Mouse (Mus musculus): Measurements from ENCODE around the gene Iqcf5. TPM values are rescaled to one million over a fixed set of nuclear protein-coding genes. Genes with fewer than 3 reads are reported as not detected.

Iqcf5 gene
- 0.44 TPM in 1 of 2 replicates, not detected in the other for polyA plus RNA-seq (2016; fragmentation: Nextera tagmentation; extraction: Ambion mirVana)

GRCm38 (mm10) chr9:106514273-106514672 lies at the start of gene Iqcf5:
Iqcf5 (plus strand) TSS chr9:106514573.
- WGBS (ENCODE audit: insufficient replicate concordance) = 73% methylated on average over 4 of the region's 4 CpGs
- no peak for ATAC-seq
- no peak within 1 kb of the TSS for H3K27ac ChIP-seq
- no peaks in the 10 kb centered on the region for H3K36me3 ChIP-seq
- no peak within 1 kb of the TSS for H3K4me3 ChIP-seq
- H3K4me2 ChIP-seq = no peak within 1 kb of the TSS
- no peak within 1 kb of the TSS for H3K9ac ChIP-seq
- no peaks in the 10 kb centered on the region for H3K4me1 ChIP-seq
- no peaks in the 10 kb centered on the region for H3K27me3 ChIP-seq (replicated peaks)
- H3K9me3 ChIP-seq (replicated peaks) = no peaks in the 10 kb centered on the region

GRCm38 (mm10) chr9:106464751-106465541 lies 49.4 kb upstream of the Iqcf5 start:
- peak overlapping the region; percentile 41 for H3K9ac ChIP-seq
- peak overlapping the region; percentile 58 for H3K4me3 ChIP-seq
- ATAC-seq = peak; percentile 46; the same call in 1 of the 2 replicates
- no peaks in the 10 kb centered on the region for H3K9me3 ChIP-seq (replicated peaks)
- H3K36me3 ChIP-seq = peaks cover 33% of the 10 kb centered on the region
- H3K27ac ChIP-seq = no peak overlapping the region
- H3K27me3 ChIP-seq (replicated peaks) = peaks cover 50% of the 10 kb centered on the region
- peaks cover 15% of the 10 kb centered on the region for H3K4me1 ChIP-seq
- WGBS (ENCODE audit: insufficient replicate concordance) = 5% methylated on average over 99 of the region's 99 CpGs
- H3K4me2 ChIP-seq = peak overlapping the region; percentile 80

- H3K9me3 ChIP-seq (replicated peaks) = no peaks in the 10 kb centered on the region
- peaks cover 26% of the 10 kb centered on the region for H3K36me3 ChIP-seq
- peak within 1 kb of the TSS; percentile 80 for H3K4me2 ChIP-seq
- H3K4me3 ChIP-seq = peak within 1 kb of the TSS; percentile 58
- ATAC-seq = no peak
- no peak within 1 kb of the TSS for H3K27ac ChIP-seq
- peak within 1 kb of the TSS; percentile 41 for H3K9ac ChIP-seq
- H3K4me1 ChIP-seq = peaks cover 15% of the 10 kb centered on the region
- WGBS (ENCODE audit: insufficient replicate concordance) = 49% methylated on average over 26 of the region's 26 CpGs
- H3K27me3 ChIP-seq (replicated peaks) = peaks cover 50% of the 10 kb centered on the region
Observed at GRCm38 (mm10) chr9:106465571-106466200, 48.7 kb upstream of the Iqcf5 start, which contains the start of gene Gpr62. Gpr62 (minus strand) TSS chr9:106465938.

- Histone ChIP-seq H3K27me3 (replicated peaks) (peaks cover 53% of the 10 kb centered on the region), H3K4me3 (no peak overlapping the region), H3K4me1 (peaks cover 15% of the 10 kb centered on the region), H3K36me3 (peaks cover 20% of the 10 kb centered on the region), H3K9me3 (replicated peaks) (no peaks in the 10 kb centered on the region), H3K9ac (no peak overlapping the region), H3K4me2 (no peak overlapping the region), H3K27ac (no peak overlapping the region)
- WGBS (ENCODE audit: insufficient replicate concordance) = 76% methylated on average over 6 of the region's 6 CpGs
- no peak for ATAC-seq
Observed at GRCm38 (mm10) chr9:106466721-106467120, 47.7 kb upstream of the Iqcf5 start.

- Histone ChIP-seq H3K4me2 (no peak overlapping the region), H3K4me3 (no peak overlapping the region), H3K9ac (no peak overlapping the region), H3K9me3 (replicated peaks) (no peaks in the 10 kb centered on the region), H3K27me3 (replicated peaks) (peaks cover 53% of the 10 kb centered on the region), H3K4me1 (peaks cover 15% of the 10 kb centered on the region), H3K27ac (no peak overlapping the region), H3K36me3 (peaks cover 10% of the 10 kb centered on the region)
- WGBS (ENCODE audit: insufficient replicate concordance) = 78% methylated on average over 7 of the region's 7 CpGs
- ATAC-seq = no peak
Observed at GRCm38 (mm10) chr9:106467746-106468145, 46.6 kb upstream of the Iqcf5 start.

- no peak for ATAC-seq
- H3K4me3 ChIP-seq = no peak overlapping the region
- H3K4me2 ChIP-seq = no peak overlapping the region
- no peak overlapping the region for H3K9ac ChIP-seq
- peaks cover 39% of the 10 kb centered on the region for H3K27me3 ChIP-seq (replicated peaks)
- no peak overlapping the region for H3K27ac ChIP-seq
- H3K9me3 ChIP-seq (replicated peaks) = no peaks in the 10 kb centered on the region
- peaks cover 21% of the 10 kb centered on the region for H3K4me1 ChIP-seq
- WGBS (ENCODE audit: insufficient replicate concordance) = 40% methylated on average over 6 of the region's 6 CpGs
- H3K36me3 ChIP-seq = no peaks in the 10 kb centered on the region
Observed at GRCm38 (mm10) chr9:106469317-106469716, 45.1 kb upstream of the Iqcf5 start.

DNA sequence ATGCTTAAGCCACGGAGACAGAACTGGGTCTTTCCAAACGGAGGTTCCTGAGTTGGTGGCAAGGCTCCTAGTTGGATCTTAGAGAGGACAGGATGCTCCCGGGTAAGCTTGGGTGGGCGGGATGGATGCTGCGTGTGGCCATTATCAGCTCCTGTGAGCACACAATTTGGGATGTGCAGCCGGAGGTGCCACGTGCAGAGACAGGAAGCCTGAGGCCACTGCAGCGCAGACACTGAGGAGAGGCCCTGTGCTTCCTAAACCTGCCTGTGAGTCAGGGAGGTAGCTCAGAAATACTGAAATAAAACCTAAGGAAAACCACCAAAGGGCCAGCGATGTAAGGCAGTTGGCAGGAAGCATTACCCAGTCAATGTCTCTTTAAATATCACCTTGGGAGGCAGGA lies 44.6 kb upstream of the Iqcf5 start:
- Histone ChIP-seq H3K4me1 (peaks cover 21% of the 10 kb centered on the region), H3K9me3 (replicated peaks) (no peaks in the 10 kb centered on the region), H3K27me3 (replicated peaks) (peaks cover 34% of the 10 kb centered on the region), H3K4me2 (no peak overlapping the region), H3K9ac (no peak overlapping the region), H3K4me3 (no peak overlapping the region), H3K27ac (no peak overlapping the region), H3K36me3 (no peaks in the 10 kb centered on the region)
- ATAC-seq = no peak
- WGBS (ENCODE audit: insufficient replicate concordance) = 33% methylated on average over 9 of the region's 9 CpGs

DNA sequence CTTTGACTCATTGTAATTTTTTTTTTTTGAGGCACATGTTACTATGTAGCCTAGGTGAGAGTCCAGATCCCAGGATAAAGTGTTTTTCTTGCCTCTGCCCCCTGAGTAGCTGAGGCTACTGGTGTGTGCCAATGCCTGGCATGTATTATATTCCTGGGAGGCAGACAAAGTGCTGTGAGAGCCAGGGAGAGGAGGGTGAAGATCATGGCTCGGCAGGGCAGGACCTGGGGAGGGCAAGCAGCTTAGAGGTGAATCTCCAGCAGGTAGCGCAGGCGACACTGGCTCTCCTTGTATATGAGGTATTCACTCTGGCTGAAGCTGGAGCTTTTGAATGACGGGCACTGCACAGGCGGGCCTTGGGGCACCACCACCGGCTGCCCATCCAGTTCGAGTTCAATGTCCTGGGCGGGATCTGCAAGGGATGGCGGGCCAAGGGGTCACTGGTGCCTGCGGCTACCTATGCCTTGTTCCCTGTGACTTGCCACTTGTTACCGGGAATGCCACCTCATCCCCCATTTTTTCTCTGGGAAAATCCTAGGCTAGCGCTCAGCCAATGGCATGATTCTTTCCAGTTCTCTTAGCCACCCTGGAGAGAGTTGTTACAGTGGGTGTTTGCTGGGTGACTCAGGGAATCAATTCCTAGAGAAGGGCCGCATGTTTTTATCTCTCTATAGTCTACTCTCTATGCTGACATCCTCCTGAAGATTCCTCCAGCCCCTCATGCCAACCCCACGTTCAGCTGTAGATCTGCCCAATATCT lies 43.2 kb upstream of the Iqcf5 start:
- Histone ChIP-seq H3K4me2 (0 out of 2 replicates have a peak overlapping the region, but pooled peaks have one; percentile 24), H3K4me3 (no peak overlapping the region), H3K4me1 (peaks cover 25% of the 10 kb centered on the region), H3K27me3 (replicated peaks) (peaks cover 20% of the 10 kb centered on the region), H3K27ac (no peak overlapping the region), H3K9me3 (replicated peaks) (no peaks in the 10 kb centered on the region), H3K9ac (no peak overlapping the region), H3K36me3 (no peaks in the 10 kb centered on the region)
- ATAC-seq = no peak
- WGBS (ENCODE audit: insufficient replicate concordance) = 63% methylated on average over 14 of the region's 14 CpGs

DNA sequence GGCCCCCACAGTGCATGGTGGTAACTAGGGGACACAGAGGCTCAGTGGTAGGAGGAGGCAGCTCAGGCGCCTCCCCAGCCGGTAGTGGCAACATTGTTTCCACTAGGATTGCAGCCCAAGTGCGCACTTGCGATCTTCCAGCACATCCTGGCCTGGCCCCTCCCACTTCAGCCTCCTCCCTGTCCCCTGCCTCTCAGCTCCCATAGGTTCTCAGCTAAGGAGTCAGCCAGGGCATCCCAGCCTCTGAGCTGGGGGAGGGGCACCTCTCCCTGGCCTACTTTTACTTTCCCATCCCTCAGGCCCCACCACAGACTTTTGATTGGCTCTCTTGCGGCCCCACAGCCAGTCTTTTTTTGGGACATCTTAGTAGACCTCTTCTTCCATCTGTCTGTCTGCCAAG lies 42.5 kb upstream of the Iqcf5 start:
- no peak overlapping the region for H3K4me3 ChIP-seq
- H3K4me2 ChIP-seq = 0 out of 2 replicates have a peak overlapping the region, but pooled peaks have one; percentile 24
- ATAC-seq = no peak
- no peak overlapping the region for H3K27ac ChIP-seq
- WGBS (ENCODE audit: insufficient replicate concordance) = 53% methylated on average over 5 of the region's 5 CpGs
- peaks cover 30% of the 10 kb centered on the region for H3K4me1 ChIP-seq
- H3K36me3 ChIP-seq = no peaks in the 10 kb centered on the region
- H3K9ac ChIP-seq = no peak overlapping the region
- H3K27me3 ChIP-seq (replicated peaks) = peaks cover 13% of the 10 kb centered on the region
- H3K9me3 ChIP-seq (replicated peaks) = no peaks in the 10 kb centered on the region

DNA sequence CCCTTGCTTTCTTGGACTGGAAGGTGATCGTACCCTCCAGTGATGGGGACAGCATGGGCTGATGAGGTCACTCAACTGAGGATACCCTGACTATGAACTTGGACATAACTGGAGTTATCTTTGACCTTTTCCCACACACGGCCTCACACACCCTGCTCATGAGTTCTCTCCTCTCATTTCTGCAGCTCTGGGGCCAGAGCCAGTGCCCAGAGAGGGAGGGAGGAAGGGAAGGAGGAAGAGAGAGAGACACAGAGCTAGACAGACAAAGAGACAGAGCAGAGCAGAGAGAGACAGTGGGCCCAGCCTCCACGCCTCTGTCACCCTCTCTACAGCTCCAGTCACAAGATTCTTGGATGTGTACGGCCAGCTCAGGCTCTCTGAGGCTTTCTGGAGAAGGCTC lies 42.1 kb upstream of the Iqcf5 start:
- Histone ChIP-seq H3K27me3 (replicated peaks) (peaks cover 10% of the 10 kb centered on the region), H3K9ac (no peak overlapping the region), H3K4me2 (no peak overlapping the region), H3K27ac (peak overlapping the region; percentile 37; the same call in 1 of the 2 replicates), H3K36me3 (no peaks in the 10 kb centered on the region), H3K4me3 (no peak overlapping the region), H3K4me1 (peaks cover 31% of the 10 kb centered on the region), H3K9me3 (replicated peaks) (no peaks in the 10 kb centered on the region)
- 56% methylated on average over 4 of the region's 4 CpGs for WGBS (ENCODE audit: insufficient replicate concordance)
- no peak for ATAC-seq

- Histone ChIP-seq H3K27ac (no peak overlapping the region), H3K4me2 (no peak overlapping the region), H3K4me3 (no peak overlapping the region), H3K9ac (no peak overlapping the region), H3K27me3 (replicated peaks) (0 out of 2 replicates have a peak, but pooled peaks cover 3% of the 10 kb centered on the region), H3K4me1 (peaks cover 40% of the 10 kb centered on the region), H3K36me3 (no peaks in the 10 kb centered on the region), H3K9me3 (replicated peaks) (no peaks in the 10 kb centered on the region)
- WGBS (ENCODE audit: insufficient replicate concordance) = 79% methylated on average over 16 of the region's 16 CpGs
- no peak for ATAC-seq
Observed at GRCm38 (mm10) chr9:106473081-106473752, 41.2 kb upstream of the Iqcf5 start.
